Mouse (Mus musculus): ENCODE measurements around the gene Csf3.
A peak's percentile ranks its signal among the peaks of the same experiment; 100 is the strongest.

The Csf3 gene

DNA sequence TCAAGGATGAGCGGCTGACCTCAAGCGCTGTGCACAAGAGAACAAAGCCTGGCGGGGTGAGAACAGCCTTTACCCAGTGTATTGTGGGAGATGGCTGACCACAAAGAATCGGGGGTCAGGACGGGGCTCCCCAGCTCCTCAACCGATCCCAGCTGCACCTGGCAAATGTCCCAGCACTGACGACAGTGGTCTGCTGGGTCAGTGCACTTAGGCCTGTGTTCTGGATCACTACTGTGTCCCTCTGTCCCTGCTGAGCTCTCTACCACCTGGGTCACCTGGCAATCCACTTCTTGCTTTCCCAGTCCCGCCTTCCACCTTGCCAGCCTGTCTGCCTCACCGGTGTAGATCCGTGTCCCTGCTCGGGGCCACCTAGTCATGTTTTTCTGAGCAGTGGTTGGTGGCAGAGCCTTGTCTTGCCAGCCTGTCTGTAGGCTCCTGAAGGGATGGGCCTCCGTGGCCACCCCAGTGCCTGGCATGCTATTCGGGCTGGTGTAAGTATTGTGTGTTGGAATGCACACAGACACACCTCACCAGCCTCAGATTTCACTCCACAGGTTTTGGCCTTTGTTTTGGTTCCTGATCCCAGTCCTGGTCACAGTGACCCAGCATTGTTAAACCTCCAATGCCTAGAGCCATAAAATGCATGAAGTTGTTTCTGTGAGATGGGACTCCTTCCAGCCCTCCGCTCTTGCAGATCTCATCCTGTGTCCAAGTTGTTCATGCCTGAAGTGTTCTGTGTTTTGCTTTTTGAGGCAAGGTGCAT is 4.4 kb upstream of the Csf3 start:
- DNase-seq (ENCODE audit: low read depth, low spot score) = no peak

GRCm38 (mm10) chr11:98697225-98697624 is 3.8 kb upstream of the Csf3 start:
- no peak for DNase-seq (ENCODE audit: low read depth, low spot score)

DNA sequence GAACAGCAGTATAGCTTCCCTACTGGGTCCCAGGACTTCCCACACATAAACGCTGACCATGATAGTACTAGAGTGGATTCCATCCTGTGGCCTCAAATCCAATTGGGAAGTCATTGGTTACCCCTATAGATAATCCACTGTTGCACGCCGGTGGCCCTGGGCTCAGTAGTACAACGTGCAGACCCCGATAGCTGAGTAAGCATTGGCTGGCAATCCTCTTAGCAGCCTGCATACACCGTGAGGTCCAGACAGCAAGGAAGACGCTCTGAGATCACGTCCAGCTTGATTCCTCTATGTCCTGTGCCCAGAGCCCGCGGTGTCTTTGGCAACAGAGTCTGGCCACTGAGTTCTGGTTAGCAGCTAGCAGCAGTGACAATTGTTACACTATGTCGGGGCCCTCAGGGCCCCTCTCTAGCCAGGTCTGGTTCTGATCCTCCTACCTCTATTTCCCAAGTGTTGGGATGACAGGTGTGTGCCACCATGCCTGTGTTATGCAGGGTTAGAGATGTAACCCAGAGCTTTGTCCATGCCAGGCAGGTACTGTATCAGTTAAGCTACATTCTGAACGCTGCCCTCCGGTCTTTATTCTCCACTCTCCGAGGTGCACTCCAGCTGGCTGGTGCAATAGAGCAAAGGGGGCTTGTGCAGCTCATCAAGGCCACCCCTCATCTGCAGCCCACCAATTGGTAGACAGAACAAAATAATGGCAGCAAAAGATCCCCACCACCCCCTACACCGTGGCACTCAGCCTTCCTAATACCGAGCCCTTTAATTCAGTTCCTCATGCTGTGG is 2.0 kb upstream of the Csf3 start:
- no peak for DNase-seq (ENCODE audit: low read depth, low spot score)

DNA sequence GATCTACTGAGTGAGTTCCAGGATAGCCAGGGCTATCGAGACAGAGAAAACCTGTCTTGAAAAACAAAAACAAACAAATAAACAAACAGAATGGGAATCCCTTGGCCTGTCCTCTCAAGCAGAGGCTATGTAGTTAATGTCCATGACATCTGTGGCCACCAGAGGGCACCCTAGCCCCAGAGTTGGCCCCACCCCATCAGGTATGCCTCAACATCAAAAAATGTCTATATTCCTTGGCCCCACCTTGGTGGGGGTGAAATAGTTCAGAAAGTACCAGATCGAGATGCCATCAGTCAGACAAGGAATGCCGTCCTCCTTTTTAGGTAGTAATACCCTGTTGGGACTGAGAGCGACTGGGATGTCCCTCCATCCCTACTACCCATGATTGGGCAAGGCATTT is 1.2 kb upstream of the Csf3 start:
- DNase-seq (ENCODE audit: low read depth, low spot score) = peak; percentile 66

- no peak for DNase-seq (ENCODE audit: low read depth, low spot score)
Observed at GRCm38 (mm10) chr11:98702323-98702722, 1.3 kb downstream of the Csf3 start.

DNA sequence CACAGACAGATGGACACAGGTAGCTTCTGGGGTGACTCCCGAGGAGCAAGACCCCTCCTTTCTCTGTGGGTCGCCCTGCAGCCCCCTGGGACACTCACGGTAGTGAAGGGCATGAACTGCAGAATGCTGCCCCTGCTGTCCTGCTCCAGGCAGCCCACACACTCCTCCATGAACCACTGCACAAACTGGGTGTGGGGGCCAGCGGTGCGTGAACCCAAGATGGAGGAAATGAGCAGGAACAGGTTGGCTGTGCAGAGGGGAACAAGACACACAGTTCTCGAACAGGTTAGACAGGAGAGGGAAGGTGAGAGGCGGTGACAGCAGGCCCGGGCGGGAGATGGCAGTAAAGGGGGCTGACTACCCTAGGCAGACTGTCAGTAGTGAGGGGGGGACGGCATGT is 4.0 kb downstream of the Csf3 start:
- no peak for DNase-seq (ENCODE audit: low read depth, low spot score)

DNA sequence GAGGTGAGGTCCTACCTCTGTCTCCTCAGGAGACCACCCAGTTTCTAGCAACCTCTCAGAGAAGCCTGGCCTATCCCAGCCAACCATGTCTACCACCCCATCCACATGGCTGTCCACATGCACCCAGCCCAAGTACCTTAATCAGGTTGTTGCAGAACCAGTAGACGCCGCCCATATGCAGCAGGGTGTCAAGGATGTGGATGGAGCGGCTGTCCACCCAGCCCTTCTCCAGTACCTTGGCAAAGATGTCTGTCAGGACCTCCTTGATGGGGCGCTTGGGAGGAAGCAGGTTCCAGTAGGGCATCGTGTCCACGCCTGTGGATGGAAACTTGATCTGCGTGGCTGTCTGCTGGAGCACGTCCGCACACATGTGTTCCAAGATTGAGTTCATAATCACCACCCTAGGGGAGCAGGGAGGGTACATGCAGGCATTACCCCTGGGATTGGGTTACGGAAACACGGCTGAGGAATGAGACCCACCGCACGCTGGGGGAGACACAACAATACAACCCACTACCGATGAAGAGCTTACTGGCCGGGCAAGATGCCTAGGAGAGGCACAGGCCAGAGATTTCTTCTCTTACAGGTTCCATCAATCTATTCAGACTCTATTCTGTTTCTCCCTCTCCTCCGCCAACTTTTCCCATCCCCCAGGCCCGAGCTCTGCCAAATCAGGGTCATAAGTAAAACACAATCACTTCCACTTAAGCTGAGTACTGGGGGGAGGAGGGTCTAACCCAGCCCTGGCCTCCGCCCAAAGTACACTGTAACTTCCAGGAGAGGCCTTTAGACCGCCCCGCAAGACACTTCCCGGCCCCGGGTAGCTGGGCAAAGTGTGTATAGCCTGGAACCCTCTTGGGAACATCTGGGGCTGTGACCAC is 6.6 kb downstream of the Csf3 start:
- no peak for DNase-seq (ENCODE audit: low read depth, low spot score)

- DNase-seq (ENCODE audit: low read depth, low spot score) = no peak
Observed at GRCm38 (mm10) chr11:98708282-98708956, 7.4 kb downstream of the Csf3 start.

- DNase-seq (ENCODE audit: low read depth, low spot score) = no peak
Observed at GRCm38 (mm10) chr11:98709001-98709741, 8.1 kb downstream of the Csf3 start.

- peak; percentile 65 for DNase-seq (ENCODE audit: low read depth, low spot score)
Observed at GRCm38 (mm10) chr11:98710416-98711045, 9.5 kb downstream of the Csf3 start.

- no peak for DNase-seq (ENCODE audit: low read depth, low spot score)
Observed at GRCm38 (mm10) chr11:98711046-98711434, 10.0 kb downstream of the Csf3 start.

DNA sequence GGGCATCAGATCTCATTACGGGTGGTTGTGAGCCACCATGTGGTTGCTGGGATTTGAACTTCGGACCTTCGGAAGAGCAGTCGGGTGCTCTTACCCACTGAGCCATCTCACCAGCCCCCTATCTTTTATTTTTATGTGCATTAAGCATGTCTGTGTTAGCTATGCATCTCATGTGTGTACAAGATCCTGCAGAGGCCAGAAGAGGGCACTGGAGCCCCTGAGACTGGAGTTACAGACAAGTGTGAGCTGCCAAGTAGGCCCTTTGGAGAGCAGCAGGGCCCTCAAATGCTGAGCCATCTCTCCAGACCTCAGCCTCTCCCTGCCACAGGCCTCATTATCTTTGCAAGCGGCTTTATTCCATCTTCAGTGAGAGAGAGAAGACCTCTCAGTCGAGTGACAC is 10.9 kb downstream of the Csf3 start:
- DNase-seq (ENCODE audit: low read depth, low spot score) = peak; percentile 14

DNA sequence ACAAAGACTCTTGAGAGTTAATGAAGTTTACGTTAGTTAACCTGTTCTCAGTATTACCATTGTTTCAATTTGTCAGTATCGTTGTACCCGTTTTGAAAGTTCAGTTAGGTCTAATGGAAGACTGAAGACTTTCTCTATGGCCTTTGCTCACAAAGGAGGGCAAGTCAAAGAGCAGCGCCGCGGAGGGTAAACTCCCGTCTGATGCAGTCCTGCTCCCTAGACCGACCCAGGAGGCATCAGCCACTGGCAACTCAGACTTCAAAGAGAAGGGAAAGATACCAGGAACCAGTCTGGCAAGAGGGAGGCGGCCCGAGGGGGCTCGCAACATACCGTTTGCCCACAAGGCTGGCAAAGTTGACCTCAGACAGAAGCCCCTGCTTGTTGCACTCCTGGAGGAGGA is 12.6 kb downstream of the Csf3 start:
- no peak for DNase-seq (ENCODE audit: low read depth, low spot score)

DNA sequence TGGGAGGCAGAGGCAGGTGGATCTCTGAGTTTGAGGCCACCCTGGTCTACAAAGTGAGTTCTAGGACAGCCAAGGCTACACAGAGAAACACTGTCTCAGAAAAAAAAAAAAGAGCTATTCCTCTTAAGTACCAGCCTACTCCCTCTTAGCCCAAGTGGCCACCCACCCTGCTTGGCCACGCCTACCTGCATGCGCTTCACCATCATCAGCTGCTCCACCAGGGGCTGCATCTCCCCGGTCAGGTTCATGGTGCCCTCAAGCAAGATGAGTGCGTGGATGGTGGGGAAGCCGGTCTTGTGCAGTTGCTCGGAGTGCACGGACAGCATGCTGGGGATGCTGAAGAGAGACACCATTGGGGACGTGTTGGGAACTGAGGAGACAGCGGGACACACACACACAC is 14.9 kb downstream of the Csf3 start:
- no peak for DNase-seq (ENCODE audit: low read depth, low spot score)

GRCm38 (mm10) chr11:98717904-98718303 is 16.8 kb downstream of the Csf3 start:
- no peak for DNase-seq (ENCODE audit: low read depth, low spot score)

DNA sequence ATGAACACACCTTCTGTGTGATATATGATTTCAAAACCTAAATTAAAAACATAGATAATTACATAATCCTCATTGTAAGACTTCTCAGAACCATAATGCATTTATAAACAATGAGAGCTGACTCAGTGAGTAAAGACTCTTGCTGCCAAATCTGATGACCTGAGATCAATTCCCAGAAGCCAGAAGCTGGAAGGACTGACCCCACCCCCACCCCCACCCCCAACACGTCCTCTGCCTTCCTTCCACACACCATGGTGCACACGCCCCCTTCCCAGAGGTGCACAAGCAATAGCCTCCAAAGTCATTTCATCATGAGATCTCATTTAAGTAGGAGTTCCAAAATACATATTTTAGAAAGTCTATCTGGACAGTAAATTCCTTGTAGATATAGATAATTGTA is 19.7 kb downstream of the Csf3 start:
- no peak for DNase-seq (ENCODE audit: low read depth, low spot score)

DNA sequence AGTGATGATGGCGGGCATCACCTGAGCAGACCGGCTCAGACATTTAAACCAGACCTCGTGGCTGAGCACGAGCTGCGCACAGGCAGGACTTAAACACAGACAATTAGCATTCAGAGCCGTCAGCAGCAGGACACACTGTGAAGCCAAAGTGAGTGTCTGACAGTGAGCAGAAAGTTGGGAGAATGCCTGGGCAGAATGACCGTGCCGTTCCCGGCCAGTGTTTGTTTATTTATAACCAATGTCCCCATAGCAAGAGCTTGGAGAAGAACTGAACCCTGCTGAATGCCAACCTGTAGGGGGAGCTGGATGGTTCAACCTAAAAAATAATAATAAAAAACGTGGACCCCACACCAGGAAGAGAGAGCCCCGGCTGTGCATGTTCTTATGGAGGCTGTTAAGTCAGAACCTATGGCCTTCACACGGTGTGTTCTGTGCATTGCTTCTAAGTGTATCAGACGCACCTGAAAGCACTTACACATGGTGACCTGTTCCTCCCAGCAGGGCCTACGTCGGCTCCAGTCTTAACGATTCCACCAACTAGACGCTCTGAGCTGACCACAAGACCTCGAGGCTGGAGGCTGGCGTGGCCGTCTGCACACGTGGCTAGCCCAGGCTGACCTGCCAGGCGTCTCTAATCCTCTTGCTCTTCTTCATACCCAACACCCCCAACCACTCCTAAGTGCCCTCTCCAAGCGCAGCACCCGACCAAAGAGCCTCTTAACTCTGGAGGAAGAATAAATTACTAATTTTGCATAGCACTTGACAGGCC is 20.6 kb downstream of the Csf3 start:
- no peak for DNase-seq (ENCODE audit: low read depth, low spot score)

DNA sequence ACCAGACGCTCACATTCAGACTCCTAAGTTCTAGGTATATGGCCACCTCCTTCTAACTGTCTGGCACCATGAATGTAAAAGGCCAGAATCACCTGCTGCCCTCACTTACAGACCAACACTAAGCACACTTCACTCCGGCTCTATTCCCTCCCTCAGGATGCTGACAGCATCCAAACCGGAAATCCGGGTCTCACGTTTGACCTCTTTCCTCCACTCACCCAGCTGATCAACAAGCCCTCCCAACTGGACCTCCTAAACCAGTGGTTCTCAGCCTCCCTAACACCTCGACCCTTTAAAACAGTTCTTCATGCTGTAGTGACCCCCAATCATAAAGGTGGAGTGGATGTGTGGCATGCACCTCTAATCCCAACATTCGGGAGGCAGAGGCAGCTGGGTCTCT is 22.0 kb downstream of the Csf3 start:
- no peak for DNase-seq (ENCODE audit: low read depth, low spot score)

- DNase-seq (ENCODE audit: low read depth, low spot score) = no peak
Observed at GRCm38 (mm10) chr11:98725926-98726506, 25.0 kb downstream of the Csf3 start.
